Mouse (Mus musculus) heart, postnatal 36 days (tissue): ENCODE results near the gene Pbx2. TPM values are rescaled to one million over a fixed set of nuclear protein-coding genes. Genes with fewer than 3 reads are reported as not detected.

Source experiments
- DNase-seq, 2 experiments: peaks; one replicate each; pipeline ENCODE4 v3.0.0; 2021 to 2022
- intact Hi-C: fragments of 180-260 bp; cut with DNase I; formaldehyde crosslinking; loops from one replicate; pipeline ENCODE4 v1.15.1; 2025
- total RNA-seq, 2 experiments: library from RNA; stranded (reverse); gene quantifications; 2 replicates each; pipeline ENCODE4 v1.2.3; 2021

Pbx2 gene
- total RNA-seq, 2 experiments from 2014 or later = 18.0 to 19.6 TPM

GRCm38 (mm10) chr17:34627093-34627942, 36.3 kb downstream of the Pbx2 start:
- intact Hi-C loops = loop anchor here (1.0 kb wide), 1 partner anchor 21 kb away; no protein-coding TSS in a partner anchor

GRCm38 (mm10) chr17:34627943-34628643, 37.0 kb downstream of the Pbx2 start, which contains the start of gene Ppt2:
Gene Ppt2, minus strand, starts transcription at chr17:34628510.
- DNase-seq = peak in 1 of 2 experiments; percentile 68
- intact Hi-C loops = loop anchor here (1.0 to 2.0 kb wide), 2 partner anchors 15 to 22 kb away; no protein-coding TSS in a partner anchor

More at GRCm38 (mm10) chr17:34627093-34627942, 36.3 kb downstream of the Pbx2 start:
- DNase-seq = peak; percentile 85 to 86

- no peak for DNase-seq
- intact Hi-C loops = loop anchor here (2.0 kb wide), 1 partner anchor 14 kb away; no protein-coding TSS in a partner anchor
Observed at GRCm38 (mm10) chr17:34628644-34628967, 37.5 kb downstream of the Pbx2 start.

- DNase-seq = peak in 1 of 2 experiments; percentile 29
- intact Hi-C loops = loop anchor here (2.0 kb wide), 1 partner anchor 14 kb away; no protein-coding TSS in a partner anchor
Observed at GRCm38 (mm10) chr17:34629221-34629751, 38.2 kb downstream of the Pbx2 start, which contains the start of gene Prrt1. Gene Prrt1, plus strand, starts transcription at chr17:34629533.

GRCm38 (mm10) chr17:34629796-34630603, 38.9 kb downstream of the Pbx2 start:
- no peak for DNase-seq
- intact Hi-C loops = loop anchor here (2.0 kb wide), 1 partner anchor 13 kb away; no protein-coding TSS in a partner anchor

- no peak for DNase-seq
- intact Hi-C loops = no loop called here
Observed at GRCm38 (mm10) chr17:34630761-34631301, 39.8 kb downstream of the Pbx2 start.

GRCm38 (mm10) chr17:34631647-34632046, 40.6 kb downstream of the Pbx2 start:
- no peak for DNase-seq
- intact Hi-C loops = no loop called here

GRCm38 (mm10) chr17:34632261-34632691, 41.2 kb downstream of the Pbx2 start:
- intact Hi-C loops = no loop called here
- DNase-seq = peak; percentile 80 to 84

- intact Hi-C loops = no loop called here
- no peak for DNase-seq
Observed at GRCm38 (mm10) chr17:34635671-34636070, 44.6 kb downstream of the Pbx2 start.

- intact Hi-C loops = no loop called here
- peak in 1 of 2 experiments; percentile 1 for DNase-seq
Observed at GRCm38 (mm10) chr17:34637459-34637858, 46.4 kb downstream of the Pbx2 start.

GRCm38 (mm10) chr17:34639461-34640255, 48.6 kb downstream of the Pbx2 start:
- intact Hi-C loops = no loop called here
- DNase-seq = peak in 1 of 2 experiments; percentile 3

GRCm38 (mm10) chr17:34640778-34641601, 49.9 kb downstream of the Pbx2 start:
- peak; percentile 54 to 69 for DNase-seq
- intact Hi-C loops = no loop called here

- no peak for DNase-seq
- intact Hi-C loops = loop anchor here (2.0 kb wide), 1 partner anchor 13 kb away; the partner anchor contains the start of genes Ppt2 and Prrt1
Observed at GRCm38 (mm10) chr17:34641945-34642344, 50.9 kb downstream of the Pbx2 start.

GRCm38 (mm10) chr17:34643379-34643778, 52.3 kb downstream of the Pbx2 start:
- DNase-seq = no peak
- intact Hi-C loops = loop anchor here (2.0 kb wide), 1 partner anchor 15 kb away; the partner anchor contains the start of genes Ppt2 and Prrt1

GRCm38 (mm10) chr17:34643944-34644343, 52.9 kb downstream of the Pbx2 start:
- DNase-seq = peak in 1 of 2 experiments; percentile 7
- intact Hi-C loops = loop anchor here (2.0 kb wide), 1 partner anchor 15 kb away; the partner anchor contains the start of genes Ppt2 and Prrt1

- DNase-seq = peak; percentile 95 to 96
- intact Hi-C loops = no loop called here
Observed at GRCm38 (mm10) chr17:34644608-34645007, 53.5 kb downstream of the Pbx2 start, which contains the start of gene Fkbpl. Gene Fkbpl, plus strand, starts transcription at chr17:34644764.

GRCm38 (mm10) chr17:34645256-34645829, 54.3 kb downstream of the Pbx2 start:
- peak in 1 of 2 experiments; percentile 8 for DNase-seq
- intact Hi-C loops = no loop called here
